Mouse (Mus musculus) brain, embryonic 14.5 days (tissue): ENCODE results near the gene Sirt4. TPM values are rescaled to one million over a fixed set of nuclear protein-coding genes. Genes with fewer than 3 reads are reported as not detected.
"Not testable (repeated sequence)": the region's sequence is repeated elsewhere in the genome, so short reads cannot be mapped to it uniquely, and the experiment has no call there.

Experiments
- DNase-seq: peaks from one replicate; pipeline ENCODE4 v3.0.0-alpha.2; 2011; ENCODE audit warnings: low read depth
- CTCF ChIP-seq: fragments of 200-500 bp; IDR thresholded peaks from 2 replicates; pipeline ENCODE4 v1.5.1; 2012; ENCODE audit warnings: inconsistent platforms, mild to moderate bottlenecking, moderate library complexity, borderline replicate concordance; ENCODE audit not compliant: insufficient read depth, insufficient read length; ENCODE audit errors: extremely low read depth
- POLR2A ChIP-seq: fragments of 200-500 bp; IDR thresholded peaks from 2 replicates; pipeline ENCODE4 v1.6.1; 2012; ENCODE audit warnings: mild to moderate bottlenecking, inconsistent platforms, borderline replicate concordance; ENCODE audit not compliant: poor library complexity, insufficient read depth, insufficient read length, severe bottlenecking; ENCODE audit errors: extremely low read depth
- polyA plus RNA-seq: library from polyadenylated mRNA; depleted of rRNA; stranded (reverse); fragments of >200 nt; gene quantifications from 2 replicates; pipeline ENCODE4 v1.2.3, GENCODE M21; 2012

Sirt4 gene
- polyA plus RNA-seq, 1 experiment: 57.3 TPM

- DNase-seq: no peak
- no peak for TF ChIP-seq POLR2A
- no peak for TF ChIP-seq CTCF
Observed at GRCm38 (mm10) chr5:115522531-115522930, 38.0 kb upstream of the Sirt4 start.

GRCm38 (mm10) chr5:115521553-115522461 is 37.3 kb upstream of the Sirt4 start:
- TF ChIP-seq POLR2A: no peak
- no peak for TF ChIP-seq CTCF
- DNase-seq: no peak

DNA sequence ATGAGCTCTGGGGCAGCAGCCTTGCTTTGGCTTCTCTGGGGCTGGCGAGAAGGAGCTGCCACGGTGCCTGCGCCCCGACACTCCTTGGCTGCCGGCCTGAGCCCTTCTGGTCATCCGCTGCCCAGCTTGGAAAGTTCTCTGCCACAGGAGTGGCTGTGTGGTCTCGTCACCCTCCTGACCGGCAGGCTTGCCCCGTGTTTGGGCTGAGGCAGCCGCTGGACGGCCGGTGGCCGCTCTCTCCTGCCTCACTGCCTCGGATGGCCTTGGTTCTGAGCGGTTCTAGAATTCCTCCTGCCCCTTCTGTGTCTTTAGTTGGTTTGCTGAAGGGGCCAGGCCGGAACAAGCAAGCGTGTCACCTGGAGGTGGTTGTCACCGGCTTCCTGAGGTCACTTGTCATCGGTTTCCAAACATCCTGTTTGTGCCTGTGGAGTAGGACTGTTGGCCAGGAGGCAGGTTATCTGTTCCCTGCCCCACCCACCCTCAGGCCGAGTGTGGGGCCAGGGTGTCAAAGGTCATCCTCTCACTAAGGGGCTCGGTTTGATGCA is 35.9 kb upstream of the Sirt4 start:
- no peak for DNase-seq
- TF ChIP-seq POLR2A (no peak), CTCF (no peak)

DNA sequence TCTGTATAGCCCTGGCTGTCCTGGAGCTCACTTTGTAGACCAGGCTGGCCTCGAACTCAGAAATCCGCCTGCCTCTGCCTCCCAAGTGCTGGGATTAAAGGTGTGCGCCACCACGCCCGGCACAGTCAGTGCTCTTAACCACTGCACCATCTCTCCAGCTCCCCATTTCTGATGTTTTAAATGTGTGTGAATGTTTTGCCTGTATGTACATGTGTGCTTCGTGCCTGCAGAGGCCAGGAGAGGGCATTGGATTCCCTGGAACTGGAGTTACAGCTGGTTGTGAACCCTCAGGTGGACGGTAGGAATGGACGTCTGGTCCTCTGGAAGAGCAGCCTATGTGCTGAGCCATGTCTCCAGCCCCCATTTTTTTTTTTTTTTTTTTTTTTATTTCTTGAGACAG is 33.7 kb upstream of the Sirt4 start:
- not testable (repeated sequence) for DNase-seq

DNA sequence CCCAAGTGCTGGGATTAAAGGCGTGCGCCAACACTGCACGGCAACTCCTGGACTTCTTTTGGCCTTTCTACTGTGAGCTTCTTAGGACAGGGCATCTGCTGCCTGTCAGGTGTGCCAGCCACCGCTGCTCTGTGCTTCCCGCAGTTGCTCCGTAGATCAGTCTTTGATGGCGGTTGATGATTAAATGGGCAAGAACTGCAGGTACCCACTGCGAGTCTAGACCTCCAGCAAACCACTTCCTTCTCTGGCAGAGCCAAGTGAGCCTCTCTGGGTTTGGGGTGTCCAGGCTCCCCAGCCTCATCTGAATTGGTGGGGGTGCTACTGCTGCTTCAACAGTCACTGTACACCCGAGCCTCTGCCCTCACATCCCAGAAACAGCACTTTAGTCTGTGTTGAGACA is 33.0 kb upstream of the Sirt4 start:
- TF ChIP-seq CTCF: no peak
- TF ChIP-seq POLR2A: no peak

DNA sequence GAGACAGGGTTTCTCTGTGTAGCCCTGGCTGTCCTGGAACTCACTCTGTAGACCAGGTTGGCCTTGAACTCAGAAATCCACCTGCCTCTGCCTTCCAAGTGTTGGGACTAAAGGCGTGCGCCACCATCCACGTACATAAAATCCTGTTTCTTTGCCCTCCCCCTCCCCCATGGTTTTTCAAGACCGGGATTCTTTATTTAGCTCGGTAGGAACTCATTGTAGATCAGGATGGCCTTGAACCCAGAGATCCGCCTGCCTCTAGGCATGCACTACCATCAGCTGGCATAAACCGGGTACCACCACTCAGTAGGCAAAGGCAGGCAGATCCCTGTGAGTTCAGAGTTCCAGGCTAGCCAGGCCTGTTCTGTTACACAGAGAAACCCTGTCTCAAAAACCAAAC is 32.4 kb upstream of the Sirt4 start:
- DNase-seq: no peak
- TF ChIP-seq POLR2A (no peak), CTCF (no peak)

More for the DNA sequence above, 33.0 kb upstream of the Sirt4 start:
- DNase-seq: no peak

- TF ChIP-seq CTCF (no peak), POLR2A (no peak)
- DNase-seq: no peak
Observed at GRCm38 (mm10) chr5:115516081-115516907, 31.8 kb upstream of the Sirt4 start.

DNA sequence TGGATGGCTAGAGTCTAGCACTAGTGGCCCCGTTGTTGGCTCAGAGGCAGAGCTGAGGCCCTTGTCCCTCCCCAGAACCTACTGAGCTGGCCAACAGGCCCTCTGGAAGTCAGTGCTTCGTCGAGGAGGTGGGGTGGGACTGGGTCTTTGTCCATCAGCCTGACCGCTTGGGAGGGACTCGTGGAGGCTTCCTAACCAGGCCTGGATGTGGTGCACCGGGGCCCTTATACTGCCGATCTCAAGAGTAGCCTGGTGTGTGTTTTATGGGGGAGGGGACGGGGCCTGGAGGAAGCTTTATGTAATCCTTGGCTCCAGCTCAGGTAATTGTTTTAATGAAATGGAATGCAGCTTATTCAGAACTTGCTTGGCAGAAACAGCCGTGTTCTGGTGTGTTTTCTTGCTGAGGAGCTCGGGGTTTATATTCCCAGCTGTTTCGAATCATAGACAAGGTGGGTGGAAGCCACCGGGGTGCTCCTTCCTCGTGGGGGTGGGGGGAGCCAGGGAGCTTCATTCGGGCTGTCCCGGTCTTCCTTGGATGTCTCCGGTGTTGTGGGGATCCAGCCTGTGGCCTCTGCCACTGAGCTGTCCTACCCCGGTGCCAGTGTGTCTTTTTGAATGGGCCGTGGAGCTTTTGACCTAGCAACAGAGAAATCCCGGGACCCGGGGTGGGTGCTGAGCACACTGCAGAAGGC is 30.5 kb upstream of the Sirt4 start:
- peak; percentile 65 for DNase-seq
- no peak for TF ChIP-seq POLR2A
- TF ChIP-seq CTCF: no peak

GRCm38 (mm10) chr5:115514346-115514745 is 29.8 kb upstream of the Sirt4 start:
- TF ChIP-seq POLR2A (no peak), CTCF (no peak)
- no peak for DNase-seq

- DNase-seq: no peak
- TF ChIP-seq CTCF: no peak
- TF ChIP-seq POLR2A: no peak
Observed at GRCm38 (mm10) chr5:115513721-115514120, 29.2 kb upstream of the Sirt4 start.

DNA sequence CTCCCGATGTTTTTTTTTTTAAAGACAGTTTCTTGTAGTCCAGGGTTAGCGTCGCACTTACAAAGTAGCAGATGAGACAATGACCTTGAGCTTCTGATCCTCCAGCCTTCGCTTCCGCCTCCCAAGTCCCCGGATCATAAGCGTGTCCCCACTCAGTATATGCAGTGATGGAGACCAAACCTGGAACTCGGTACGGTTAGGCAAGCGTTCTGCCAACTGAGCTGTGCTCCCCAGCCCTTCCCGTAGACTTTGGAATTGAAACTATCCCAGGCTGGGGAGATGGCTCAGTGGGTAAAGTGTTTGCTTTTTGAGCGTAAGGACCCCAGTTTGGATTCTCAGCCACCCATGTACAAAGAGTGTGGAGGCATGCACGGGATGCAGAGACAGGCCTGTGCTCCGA is 28.7 kb upstream of the Sirt4 start:
- TF ChIP-seq POLR2A (no peak), CTCF (no peak)
- no peak for DNase-seq
